Mouse (Mus musculus) cortical plate, adult 2 months (tissue): ENCODE data around the gene Pafah1b1.

Experiments used
- CTCF ChIP-seq: fragments of 200-500 bp; IDR thresholded peaks from 2 replicates; pipeline ENCODE4 v1.5.1; 2011; ENCODE audit warnings: mild to moderate bottlenecking, control low read depth, low read length; ENCODE audit not compliant: insufficient read depth; ENCODE audit errors: extremely low read depth
- POLR2A ChIP-seq: fragments of 200-500 bp; IDR thresholded peaks from 2 replicates; pipeline ENCODE4 v1.6.1; 2011; ENCODE audit warnings: mild to moderate bottlenecking, low read length, control low read depth; ENCODE audit not compliant: insufficient read depth; ENCODE audit errors: extremely low read depth

- no peak for TF ChIP-seq CTCF
- TF ChIP-seq POLR2A = no peak
These were observed 50.9 kb downstream of the Pafah1b1 start for GRCm38 (mm10) chr11:74673561-74673960.
